Mouse (Mus musculus) lung, adult 2 months (tissue): ENCODE measurements around the gene Dop1b. TPM values are rescaled to one million over a fixed set of nuclear protein-coding genes. Genes with fewer than 3 reads are reported as not detected.

Source experiments
- DNase-seq: peaks from one replicate; pipeline ENCODE4 v3.0.0; 2022
- H3K4me1 ChIP-seq: fragments of 200-500 bp; 2 replicates; pipeline ENCODE4 v1.6.1; 2011; ENCODE audit warnings: low read length; ENCODE audit not compliant: control insufficient read depth, insufficient read depth
- H3K4me3 ChIP-seq: fragments of 200-500 bp; replicated peaks from 2 replicates; pipeline ENCODE3; 2011; ENCODE audit warnings: low read depth, mild to moderate bottlenecking, control low read depth, low read length; ENCODE audit errors: extremely low read depth
- CTCF ChIP-seq: fragments of 200-500 bp; IDR thresholded peaks from 2 replicates; pipeline ENCODE4 v1.5.1; 2011; ENCODE audit warnings: mild to moderate bottlenecking, low read length, control low read depth; ENCODE audit not compliant: insufficient read depth
- POLR2A ChIP-seq: fragments of 200-500 bp; IDR thresholded peaks from 2 replicates; pipeline ENCODE4 v1.6.1; 2011; ENCODE audit warnings: low read depth, mild to moderate bottlenecking, control low read depth, low read length, borderline replicate concordance; ENCODE audit errors: extremely low read depth
- WGBS: fragments of 180-500 bp; shearing (Covaris S2); methylation state at CpG from one replicate; pipeline ENCODE4 v1.1.7; 2018; 5-methylcytosine and 5-hydroxymethylcytosine counted together
- polyA plus RNA-seq: library from polyadenylated mRNA; depleted of rRNA; stranded (reverse); fragments of >200 nt; gene quantifications from 2 replicates; pipeline ENCODE4 v1.2.3, GENCODE M21; 2012; rRNA removed

The Dop1b gene
- polyA plus RNA-seq, 1 experiment, result 61.2 TPM

DNA sequence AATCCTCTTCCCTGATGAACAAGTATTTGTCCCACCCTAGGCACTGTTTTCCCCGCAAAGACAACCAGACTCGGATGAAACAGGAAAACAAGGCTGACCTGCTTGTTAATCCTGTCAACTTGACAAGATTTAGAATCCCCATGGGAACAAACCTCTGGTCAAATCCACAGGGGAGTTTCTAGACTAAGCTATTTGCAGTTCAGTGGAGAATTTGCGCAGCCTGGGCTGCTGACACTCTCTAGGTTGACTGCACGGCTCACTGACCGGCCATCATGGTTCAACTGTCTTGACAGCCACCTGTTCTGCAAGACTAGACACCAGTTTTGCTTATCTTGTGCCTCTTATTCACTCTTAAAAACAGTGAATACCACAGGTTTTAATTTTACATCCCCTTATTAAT, 119.2 kb downstream of the Dop1b start:
- Histone ChIP-seq H3K4me1 (peaks cover 8% of the 10 kb centered on the region), H3K4me3 (no peak overlapping the region)
- WGBS, result 80% methylated on average over 5 of the region's 5 CpGs
- TF ChIP-seq CTCF, result no peak
- TF ChIP-seq POLR2A, result no peak
- DNase-seq, result no peak

DNA sequence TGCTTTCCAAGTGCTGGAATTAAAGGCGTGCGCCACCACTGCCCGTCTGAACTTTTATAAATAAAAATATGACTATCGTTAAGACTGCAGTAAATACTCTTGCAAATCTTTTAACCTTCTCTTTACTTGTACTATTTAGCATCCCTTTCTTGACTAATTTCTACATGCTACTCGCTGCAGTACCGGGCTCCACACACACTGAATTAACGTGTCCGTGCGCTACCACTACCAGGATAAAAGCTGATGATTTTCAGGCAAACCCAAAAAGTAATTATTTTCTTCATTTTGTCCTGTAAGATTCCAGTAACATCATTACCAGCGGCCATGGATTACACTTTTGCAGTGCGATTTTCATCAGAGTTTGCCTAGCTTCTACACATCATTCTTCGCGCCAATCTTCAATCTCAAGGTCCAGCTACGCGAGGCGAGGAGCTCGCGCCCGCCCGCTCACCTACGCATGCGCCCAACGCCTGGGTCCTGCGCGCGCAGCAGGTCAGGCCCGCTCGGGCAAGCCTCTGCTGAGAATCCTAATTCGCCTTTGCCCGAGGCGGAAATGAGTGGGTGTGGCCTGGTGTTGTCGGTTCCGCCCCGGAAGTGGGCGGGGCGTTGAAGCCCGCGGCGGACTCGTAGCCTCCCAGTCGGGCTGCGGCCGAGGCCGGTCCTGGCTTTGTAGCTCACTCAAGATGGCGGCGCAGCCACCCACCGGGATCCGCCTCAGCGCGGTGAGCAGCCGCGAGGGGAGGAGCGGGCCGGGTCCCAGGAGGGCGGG, 120.1 kb downstream of the Dop1b start, which contains the start of gene Morc3:
Gene Morc3 (plus strand): TSS at position 495 of the 769 bp plus-strand sequence.
- WGBS, result 12% methylated on average over 55 of the region's 55 CpGs
- TF ChIP-seq CTCF (no peak), POLR2A (peak; percentile 83; the same call in 1 of the 2 replicates)
- peak; percentile 100 for DNase-seq

DNA sequence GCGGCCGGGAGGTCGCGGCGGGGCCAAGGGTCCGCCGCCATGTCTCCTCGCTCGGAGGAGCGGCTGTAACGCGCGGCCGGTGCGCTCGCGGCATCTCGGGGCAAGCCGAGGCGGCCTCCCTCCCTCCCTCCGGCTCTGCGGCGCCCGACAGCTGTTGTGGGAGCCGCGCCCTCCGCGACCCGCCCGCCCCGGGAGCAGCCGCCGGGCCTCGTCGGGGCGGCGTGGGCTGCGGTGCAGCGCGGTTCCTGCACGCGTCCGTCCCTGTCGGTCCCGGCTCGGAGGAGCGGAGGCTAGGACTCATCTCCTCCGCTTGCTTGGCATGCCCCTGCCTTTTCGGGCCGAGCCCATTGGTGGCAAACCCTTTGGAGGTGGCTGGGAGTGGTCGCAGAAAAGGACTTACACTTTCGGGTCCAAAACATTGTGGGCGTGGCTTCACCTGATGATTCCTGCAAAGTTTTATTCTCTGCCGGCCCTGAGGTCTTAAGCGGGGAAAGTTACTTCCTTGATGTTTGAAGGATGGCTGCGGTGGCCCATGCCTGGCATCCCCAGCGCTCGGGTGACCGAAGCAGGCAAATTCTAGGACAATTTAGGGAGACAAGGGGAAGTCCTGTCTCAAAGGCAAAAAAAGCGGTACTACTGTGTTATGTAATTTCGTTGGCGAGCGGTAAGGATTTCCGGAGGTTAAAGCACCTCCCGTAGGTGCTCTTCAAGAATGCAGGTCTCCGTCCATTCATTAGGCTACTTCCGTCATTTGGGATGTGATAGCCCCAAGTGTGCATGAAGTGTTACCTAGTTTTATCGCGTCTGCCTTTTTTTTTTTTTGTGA, 121.0 kb downstream of the Dop1b start:
- TF ChIP-seq CTCF, result no peak
- peak; percentile 10; the same call in 1 of the 2 replicates for TF ChIP-seq POLR2A
- DNase-seq, result peak; percentile 68
- WGBS, result under 1% methylated on average over 69 of the region's 69 CpGs
- H3K4me1 ChIP-seq, result peaks cover 8% of the 10 kb centered on the region
- H3K4me3 ChIP-seq, result peak overlapping the region; percentile 72

More for the DNA sequence above, 120.1 kb downstream of the Dop1b start, which contains the start of gene Morc3:
- Histone ChIP-seq H3K4me1 (peaks cover 8% of the 10 kb centered on the region), H3K4me3 (peak within 1 kb of the TSS; percentile 72)

DNA sequence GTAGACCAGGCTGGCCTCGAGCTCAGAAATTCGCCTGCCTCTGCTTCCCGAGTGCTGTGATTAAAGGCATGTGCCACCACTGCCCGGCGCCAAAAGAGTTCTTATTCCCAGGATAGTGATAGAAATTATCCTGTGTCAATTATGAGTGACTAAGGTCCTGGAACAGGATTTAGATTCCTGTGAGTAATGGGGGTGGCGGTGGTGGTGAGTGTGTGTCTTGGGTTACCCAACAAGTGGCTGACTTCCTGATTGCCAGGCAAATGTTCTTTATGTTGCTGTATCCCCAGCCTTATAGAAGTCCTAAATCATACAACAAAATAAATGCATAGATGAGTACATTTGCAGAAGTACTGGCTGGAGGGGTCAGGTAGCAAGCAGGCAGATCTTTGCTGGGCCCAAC, 121.8 kb downstream of the Dop1b start:
- DNase-seq, result no peak
- no peak overlapping the region for H3K4me3 ChIP-seq
- WGBS, result 74% methylated on average over 6 of the region's 6 CpGs
- H3K4me1 ChIP-seq, result peaks cover 8% of the 10 kb centered on the region
- TF ChIP-seq POLR2A, result no peak
- TF ChIP-seq CTCF, result no peak

DNA sequence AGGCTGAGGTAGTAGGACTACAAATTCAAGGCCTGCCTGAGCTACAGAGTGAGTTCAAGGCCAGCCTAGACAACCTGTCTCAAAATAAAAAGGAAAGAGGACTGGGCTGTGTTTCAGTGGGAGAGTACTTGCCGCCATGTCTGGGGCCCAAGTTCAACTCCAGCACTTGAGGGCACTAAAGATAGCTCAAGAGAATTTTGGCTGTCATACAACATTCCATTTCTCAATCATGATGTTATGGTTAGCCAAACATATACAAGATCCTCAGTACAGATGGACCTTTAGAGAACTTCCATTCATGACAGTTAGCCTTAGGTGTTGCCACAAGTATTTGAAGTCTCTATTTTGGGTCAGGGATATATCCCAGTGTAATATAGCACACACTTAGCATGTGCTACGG, 122.4 kb downstream of the Dop1b start:
- no peak overlapping the region for H3K4me3 ChIP-seq
- H3K4me1 ChIP-seq, result peaks cover 8% of the 10 kb centered on the region
- WGBS, result 54% methylated on average over 2 of the region's 2 CpGs
- DNase-seq, result no peak
- TF ChIP-seq CTCF, result no peak
- TF ChIP-seq POLR2A, result no peak

DNA sequence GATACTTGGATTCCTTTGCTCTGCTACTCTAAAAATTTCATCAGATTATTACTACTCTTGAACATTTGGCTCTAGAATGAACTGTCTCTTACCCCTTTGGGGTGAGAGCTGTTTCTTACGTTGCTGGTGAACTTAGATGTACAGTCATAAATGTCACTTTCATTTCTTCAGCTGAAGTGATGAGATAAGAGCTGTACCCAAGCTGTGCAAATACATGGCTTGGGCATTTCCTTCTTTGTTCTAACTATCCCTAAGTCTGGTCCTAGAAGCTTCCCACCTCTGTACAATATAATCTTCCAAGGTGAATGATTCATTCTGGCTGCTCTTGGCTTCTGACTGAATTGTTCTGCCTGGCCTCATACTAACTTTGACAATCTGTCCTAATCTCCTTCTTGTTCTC, 127.3 kb downstream of the Dop1b start:
- Histone ChIP-seq H3K4me3 (no peak overlapping the region), H3K4me1 (peaks cover 2% of the 10 kb centered on the region)
- DNase-seq, result no peak
- 73% methylated on average over 1 of the region's 1 CpGs for WGBS
- TF ChIP-seq POLR2A (no peak), CTCF (no peak)

DNA sequence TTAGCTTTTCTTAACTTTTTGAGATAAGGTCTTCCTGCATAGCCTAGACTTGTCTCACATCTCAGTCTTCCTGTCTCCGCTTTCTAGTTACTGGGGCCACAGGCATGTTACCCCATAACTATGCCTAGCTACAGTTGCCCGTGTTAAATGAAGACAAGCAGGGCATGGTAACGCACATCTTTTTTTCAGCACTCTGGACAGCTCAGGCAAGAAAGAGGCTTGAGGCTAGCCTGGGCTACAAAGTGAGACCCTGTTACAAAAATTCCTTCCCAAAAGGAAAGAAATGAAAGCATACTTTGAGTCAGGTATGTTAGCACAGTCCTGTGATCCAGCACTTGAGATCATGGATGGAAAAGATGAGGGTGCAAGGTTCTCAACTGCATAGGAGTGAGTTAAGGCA, 138.8 kb downstream of the Dop1b start:
- H3K4me1 ChIP-seq, result no peaks in the 10 kb centered on the region
- no peak overlapping the region for H3K4me3 ChIP-seq
- WGBS, result 93% methylated on average over 3 of the region's 3 CpGs
- DNase-seq, result no peak
- no peak for TF ChIP-seq POLR2A
- no peak for TF ChIP-seq CTCF

DNA sequence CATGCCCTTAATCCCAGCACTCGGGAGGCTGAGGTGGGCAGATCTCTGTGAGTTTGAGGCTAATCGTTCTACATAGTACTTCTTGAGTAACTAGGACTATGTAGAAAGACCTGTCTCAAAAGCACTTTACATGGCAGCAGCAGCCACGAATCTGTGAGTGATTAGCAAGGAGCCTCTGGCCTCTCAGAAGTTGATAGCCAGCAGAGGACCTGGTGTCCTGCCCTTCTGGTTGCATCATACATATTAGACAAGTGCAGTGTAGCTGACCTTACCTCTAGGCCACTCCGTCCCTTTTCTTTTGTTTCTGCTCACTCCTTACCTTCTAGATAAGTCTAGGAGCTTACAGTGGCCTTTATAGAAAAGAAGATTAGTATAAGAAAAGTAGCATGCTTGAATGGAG, 148.3 kb downstream of the Dop1b start:
- DNase-seq, result no peak
- 76% methylated on average over 4 of the region's 4 CpGs for WGBS
- Histone ChIP-seq H3K4me1 (no peaks in the 10 kb centered on the region), H3K4me3 (no peak overlapping the region)
- TF ChIP-seq POLR2A (no peak), CTCF (no peak)

Other genes starting within 250 kb of the Dop1b start
- gene Setd4, start 107.8 kb upstream of the Dop1b start, polyA plus RNA-seq, result 6.2 and 6.7 TPM in 2 replicates
- gene Cbr1, start 106.1 kb upstream of the Dop1b start, polyA plus RNA-seq, result 90.6 and 96.5 TPM in 2 replicates
- not detected in 2 replicates for gene Gm5678, start 83.8 kb upstream of the Dop1b start, polyA plus RNA-seq
- 25.7 and 31.6 TPM in 2 replicates for gene Cbr3, start 28.7 kb upstream of the Dop1b start, polyA plus RNA-seq
- 6.1 and 10.7 TPM in 2 replicates for gene Morc3, start 120.2 kb downstream of the Dop1b start, polyA plus RNA-seq
- gene Chaf1b, start 172.0 kb downstream of the Dop1b start, polyA plus RNA-seq, result 1.8 and 3.2 TPM in 2 replicates